Mouse (Mus musculus) right cerebral cortex, adult 2 months (tissue): Measurements from ENCODE around the gene 4930452B06Rik.
A peak's percentile ranks its signal among the peaks of the same experiment; 100 is the strongest.

ENCODE experiments used
- DNase-seq, 2 experiments: peaks; one replicate each; pipeline ENCODE4 v3.0.0; 2021 to 2022; ENCODE audit warnings: low spot score in 2 of 2

Gene 4930452B06Rik

DNA sequence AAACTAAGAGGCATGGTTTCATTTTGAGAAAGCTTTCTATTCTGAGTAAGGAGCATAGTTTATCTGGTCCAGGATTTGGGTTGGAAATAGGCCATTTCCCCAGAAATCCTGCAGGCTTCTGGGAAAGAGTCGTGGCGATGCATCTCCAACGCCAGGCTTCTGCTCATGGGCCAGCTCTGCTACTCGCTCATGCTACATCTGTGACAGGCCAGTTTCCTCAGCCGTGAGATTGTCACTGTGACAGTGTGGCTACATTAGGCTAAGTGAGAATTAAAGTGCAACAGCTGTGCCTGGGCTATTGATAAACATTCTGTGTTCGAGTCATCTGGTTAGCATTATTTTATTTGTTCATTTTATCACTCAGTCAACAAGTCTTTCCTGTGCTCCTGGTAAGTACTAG lies 140.8 kb downstream of the 4930452B06Rik start:
- DNase-seq = no peak

DNA sequence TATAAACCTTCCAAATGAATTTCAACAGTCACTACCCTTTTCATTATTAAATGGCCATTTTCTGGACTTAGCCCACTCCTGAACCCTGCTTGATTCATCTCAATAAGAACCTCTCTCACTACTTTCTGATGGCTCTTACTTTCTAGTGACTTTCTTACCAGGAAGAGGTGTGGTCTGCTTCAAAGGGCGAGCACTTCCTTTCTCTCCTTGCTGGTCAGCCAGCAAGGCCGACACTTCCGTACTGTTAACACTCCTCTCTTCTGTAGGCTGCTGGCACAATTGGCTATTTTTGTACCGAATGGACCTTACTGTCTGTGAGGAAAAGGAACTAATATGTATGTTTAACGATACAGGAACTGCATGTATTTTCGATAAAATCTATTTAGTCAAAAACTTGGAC lies 148.4 kb downstream of the 4930452B06Rik start:
- no peak for DNase-seq

DNA sequence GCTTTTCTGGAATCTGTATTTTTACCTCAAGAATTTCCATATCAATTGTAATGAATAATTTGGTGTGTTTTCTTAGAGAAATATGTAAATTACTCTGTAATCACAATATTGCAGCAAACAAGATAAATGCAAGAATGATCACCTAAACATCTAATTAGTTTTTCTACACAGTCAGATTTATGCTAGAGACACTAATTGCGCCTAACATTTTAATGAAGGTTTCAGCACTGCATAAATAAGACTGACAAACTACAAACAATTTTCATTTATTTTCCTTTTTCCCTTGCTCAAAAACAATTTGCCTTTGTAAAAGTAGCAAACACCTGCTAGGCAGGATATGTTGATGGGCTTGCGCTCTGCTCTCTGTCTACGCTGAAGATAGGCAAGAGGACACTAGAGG lies 152.0 kb downstream of the 4930452B06Rik start:
- no peak for DNase-seq

GRCm38 (mm10) chr14:8511276-8511675 lies 154.8 kb downstream of the 4930452B06Rik start:
- no peak for DNase-seq

DNA sequence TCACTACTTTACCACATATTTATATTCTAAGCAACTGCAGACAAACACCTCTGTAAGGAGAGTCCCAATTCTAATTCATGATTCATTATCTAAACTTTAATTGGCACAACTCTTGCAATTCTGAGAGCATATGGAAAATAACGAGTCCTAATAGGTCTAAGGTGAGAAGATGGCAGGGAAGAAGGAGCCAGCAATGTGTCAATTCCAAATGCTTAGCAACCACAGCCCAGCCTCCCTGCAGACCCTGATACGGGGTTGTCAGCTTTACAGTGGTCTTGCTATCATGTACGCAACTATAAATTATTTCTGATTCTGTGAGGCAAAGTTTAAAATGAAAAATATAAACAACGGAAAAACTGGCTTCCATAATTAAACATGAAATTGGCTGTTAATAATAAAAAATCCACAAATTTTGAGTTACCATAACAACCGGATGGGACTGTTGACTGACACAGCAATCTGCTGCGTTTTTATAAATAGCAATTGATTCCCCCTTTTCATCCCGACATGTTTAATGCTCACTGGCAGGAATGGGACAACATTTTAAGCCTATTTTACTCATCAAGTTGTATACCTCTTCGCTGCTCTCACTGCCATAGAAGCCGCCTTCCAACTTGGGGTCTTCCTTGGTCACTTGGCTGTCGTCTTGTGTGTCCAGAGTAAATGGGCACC lies 155.6 kb downstream of the 4930452B06Rik start:
- no peak for DNase-seq

- DNase-seq = no peak
Measured at GRCm38 (mm10) chr14:8508669-8509068, 157.4 kb downstream of the 4930452B06Rik start.

GRCm38 (mm10) chr14:8504206-8504605 lies 161.8 kb downstream of the 4930452B06Rik start:
- DNase-seq = no peak

- no peak for DNase-seq
Measured at GRCm38 (mm10) chr14:8503345-8503744, 162.7 kb downstream of the 4930452B06Rik start.

- no peak for DNase-seq
Measured at GRCm38 (mm10) chr14:8502496-8502895, 163.5 kb downstream of the 4930452B06Rik start.

GRCm38 (mm10) chr14:8495691-8496090 lies 170.3 kb downstream of the 4930452B06Rik start:
- DNase-seq = no peak

DNA sequence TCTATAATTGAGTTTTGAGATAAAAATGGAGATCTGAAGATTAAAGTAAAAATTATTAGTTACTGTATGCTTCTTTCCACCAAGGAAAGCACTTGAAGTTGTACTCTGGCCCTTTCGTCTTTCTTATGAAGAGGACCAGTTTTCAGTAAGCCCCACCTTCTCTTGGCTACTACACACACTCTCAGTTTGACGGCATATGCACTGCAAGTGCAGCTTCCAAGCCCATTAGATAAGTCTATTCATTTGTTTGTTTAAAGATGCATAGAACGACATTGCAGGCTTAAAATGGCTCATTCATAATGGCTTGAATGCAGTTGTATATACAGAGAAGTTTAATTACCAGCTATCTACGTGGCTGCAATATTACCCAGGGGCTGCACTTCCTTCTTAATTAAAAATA lies 171.1 kb downstream of the 4930452B06Rik start:
- DNase-seq = no peak

DNA sequence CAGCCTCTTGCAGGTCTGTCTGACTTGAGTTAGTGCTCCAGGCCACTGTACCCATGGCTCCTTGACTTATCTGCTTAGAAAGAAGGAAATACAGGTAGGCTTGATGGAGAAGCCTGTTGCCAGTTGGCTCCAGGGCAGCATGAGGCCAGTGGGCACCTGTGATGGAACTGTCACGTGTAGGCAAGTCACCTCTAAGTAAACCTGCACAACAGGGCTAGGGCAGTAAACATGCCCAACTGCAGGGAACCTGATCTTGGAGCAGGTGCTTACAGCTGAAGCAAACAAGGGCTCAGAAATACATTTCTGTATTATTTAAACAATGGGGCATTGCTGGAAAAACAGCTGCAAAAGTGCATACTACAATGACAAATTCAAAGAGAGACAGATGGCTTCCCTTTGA lies 171.8 kb downstream of the 4930452B06Rik start:
- no peak for DNase-seq

- no peak for DNase-seq
Measured at GRCm38 (mm10) chr14:8478098-8478497, 187.9 kb downstream of the 4930452B06Rik start.

DNA sequence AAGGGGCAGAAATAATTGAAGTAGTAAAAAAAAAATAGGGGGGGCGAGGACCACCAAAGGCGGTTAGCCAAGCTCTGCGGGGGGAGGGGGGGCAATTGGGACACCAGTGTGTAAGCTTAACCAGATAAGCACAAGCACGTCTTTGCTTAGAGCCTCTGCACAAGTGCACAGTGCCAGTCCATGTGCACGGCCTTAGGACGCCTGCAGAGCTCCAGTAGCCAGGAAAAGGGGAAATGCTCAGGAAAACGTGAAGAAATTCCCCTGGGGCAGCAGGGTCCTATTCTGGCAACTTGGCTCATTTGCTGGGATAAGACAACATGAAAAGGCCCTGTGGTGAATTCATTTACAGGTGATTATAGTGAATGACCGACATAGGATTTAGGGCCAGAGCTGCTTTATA lies 188.7 kb downstream of the 4930452B06Rik start:
- DNase-seq = no peak

DNA sequence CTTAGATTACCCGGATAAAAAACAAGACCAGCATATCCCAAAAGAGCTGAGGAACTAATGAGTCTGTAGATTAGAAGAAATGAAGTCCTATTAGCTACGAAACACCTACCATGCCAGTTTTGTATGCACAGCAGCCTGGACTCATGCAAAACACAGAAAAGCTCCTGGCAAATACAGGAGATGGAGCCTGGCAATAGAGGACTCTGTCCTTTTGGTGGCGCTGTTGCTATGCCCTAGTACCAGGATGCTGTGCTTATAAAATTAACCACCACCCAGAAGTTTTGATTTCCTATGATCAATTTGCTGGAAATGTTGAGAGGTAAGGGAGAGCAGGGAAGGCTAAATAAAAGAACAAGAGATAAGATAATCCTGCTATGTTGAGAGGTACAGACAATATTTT lies 189.4 kb downstream of the 4930452B06Rik start:
- DNase-seq = peak; percentile 70 to 75

GRCm38 (mm10) chr14:8475851-8476250 lies 190.2 kb downstream of the 4930452B06Rik start:
- DNase-seq = no peak

DNA sequence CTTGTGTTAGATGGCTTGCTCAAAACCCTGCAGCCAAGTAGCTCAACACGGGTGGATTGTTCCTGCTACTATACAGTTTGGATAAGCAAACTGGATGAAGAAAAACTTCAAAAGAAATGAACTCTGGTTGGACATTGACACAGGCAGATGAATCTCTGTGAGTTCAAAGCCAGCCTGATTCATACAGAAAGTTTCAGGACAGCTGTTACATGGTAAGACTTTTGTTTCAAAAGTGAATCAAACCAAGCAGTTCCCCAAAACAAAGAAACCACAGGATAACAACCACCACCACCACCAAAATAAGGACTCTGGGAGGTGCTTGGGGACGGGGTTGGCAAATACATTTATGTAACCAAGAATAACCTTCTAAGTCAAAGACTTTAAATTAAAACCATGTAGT lies 193.2 kb downstream of the 4930452B06Rik start:
- DNase-seq = no peak

GRCm38 (mm10) chr14:8464401-8465154 lies 201.5 kb downstream of the 4930452B06Rik start:
- peak; percentile 32 to 49 for DNase-seq

DNA sequence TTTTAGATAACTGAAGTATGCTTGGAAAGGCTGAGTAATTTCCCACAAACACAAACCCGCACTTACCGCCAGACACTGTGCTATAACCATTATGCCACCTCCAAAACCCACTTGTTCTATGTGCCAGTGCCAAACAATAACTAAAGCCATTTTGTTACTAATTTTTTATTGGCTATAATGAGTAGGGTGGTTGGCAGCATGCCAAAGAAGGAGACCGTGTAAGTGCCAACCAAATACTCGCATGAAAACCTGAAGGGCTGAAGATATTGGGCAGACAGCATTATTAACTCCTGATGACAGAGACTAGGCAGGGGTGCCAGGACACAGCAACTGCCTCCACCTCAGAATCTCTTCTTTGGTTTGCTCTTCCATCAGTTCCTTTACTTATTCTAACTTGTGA lies 203.1 kb downstream of the 4930452B06Rik start:
- DNase-seq = no peak

DNA sequence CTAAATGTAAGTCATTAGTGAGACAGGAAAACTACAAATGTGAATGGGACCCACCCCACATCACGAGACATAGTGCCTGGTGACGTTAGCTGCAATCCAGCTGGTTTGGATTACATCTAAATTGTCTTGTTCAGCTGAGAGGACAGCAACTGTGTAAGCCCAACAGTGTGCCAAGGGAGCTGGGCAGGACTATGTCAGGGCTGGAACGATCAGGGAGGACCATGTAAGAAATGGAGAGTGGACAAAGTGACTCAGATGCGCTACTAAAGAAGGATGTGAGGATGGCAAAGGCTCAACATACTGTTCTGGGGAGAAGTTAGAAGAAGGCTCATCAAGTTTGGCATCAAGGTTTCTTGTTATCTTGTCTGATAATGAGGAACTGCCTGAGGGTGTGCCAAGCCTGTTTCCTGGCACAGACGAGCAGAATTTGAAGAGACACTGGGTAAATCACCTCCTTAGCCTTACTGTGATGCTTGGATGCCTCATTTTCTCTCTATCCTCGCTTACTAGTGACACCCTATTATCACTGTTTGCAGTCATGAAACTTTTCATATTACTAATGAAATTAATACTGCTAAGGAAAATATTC lies 203.6 kb downstream of the 4930452B06Rik start:
- DNase-seq = no peak

GRCm38 (mm10) chr14:8460226-8461129 lies 205.6 kb downstream of the 4930452B06Rik start:
- DNase-seq = peak; percentile 78 to 80

DNA sequence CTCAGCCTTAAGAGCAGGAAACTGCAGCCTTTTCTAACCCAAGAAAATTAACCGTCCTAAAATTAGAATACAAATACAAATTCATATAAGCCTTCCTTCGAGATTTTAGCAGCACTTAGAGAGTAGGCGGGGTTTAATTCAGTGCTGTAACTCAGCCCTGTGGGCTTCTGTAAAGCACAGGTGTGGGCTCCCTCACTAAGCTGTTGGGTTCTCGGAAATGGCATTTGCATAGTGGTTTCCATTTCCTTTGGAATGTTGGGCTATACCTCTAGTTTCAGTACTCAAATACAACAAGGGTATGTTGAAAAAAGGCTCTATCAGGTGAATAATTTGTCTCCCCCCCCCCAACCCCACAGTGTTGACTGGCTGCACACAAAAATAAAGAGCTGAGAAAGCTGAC lies 206.3 kb downstream of the 4930452B06Rik start:
- DNase-seq = no peak
